Mouse (Mus musculus): Measurements from ENCODE around the gene Akt1s1. TPM values are rescaled to one million over a fixed set of nuclear protein-coding genes. Genes with fewer than 3 reads are reported as not detected.

Akt1s1 gene
- polyA plus RNA-seq, 1 experiment from 2014 or later, result 89.5 TPM

DNA sequence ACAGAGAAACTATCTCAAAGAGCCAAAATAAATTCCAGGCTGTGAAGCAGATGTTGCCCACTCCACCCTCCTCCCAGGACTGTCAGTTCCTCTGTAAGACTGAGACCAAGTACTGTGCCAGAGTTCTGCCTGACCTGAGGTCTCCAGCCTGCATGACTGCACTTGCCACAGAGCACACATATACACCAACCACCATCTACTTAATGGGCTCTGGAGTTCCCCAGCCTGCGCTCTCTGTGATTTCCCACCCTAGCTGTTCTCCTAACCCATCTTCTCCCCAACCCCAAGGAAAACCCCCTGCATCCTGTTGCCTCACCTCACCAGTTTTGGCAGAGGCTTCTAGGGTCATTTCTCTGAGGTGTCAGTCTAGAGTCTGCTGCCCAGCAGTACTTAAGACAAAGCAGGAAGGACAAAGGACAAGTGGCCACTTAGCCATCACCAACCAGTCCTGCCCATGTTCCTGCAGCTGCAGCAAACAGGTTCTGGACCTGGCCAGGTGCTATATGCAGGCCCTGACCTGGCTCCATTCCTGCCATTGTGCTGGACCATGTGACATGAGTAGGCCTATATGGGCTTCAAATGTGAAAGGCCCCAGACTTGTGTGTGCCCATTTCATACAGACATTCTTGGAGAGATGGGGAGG is 13.3 kb upstream of the Akt1s1 start:
- no peak overlapping the region for H3K4me3 ChIP-seq
- no peak for DNase-seq (ENCODE audit: low spot score)
- no peaks in the 10 kb centered on the region for H3K9me3 ChIP-seq (replicated peaks)
- peaks cover 28% of the 10 kb centered on the region for H3K27me3 ChIP-seq (ENCODE audit: low read depth, poor library complexity, severe bottlenecking)
- WGBS, result 95% methylated on average over 1 of the region's 1 CpGs
- H3K36me3 ChIP-seq, result peaks cover 29% of the 10 kb centered on the region
- no peak overlapping the region for H3K27ac ChIP-seq (replicated peaks)
- peaks cover 22% of the 10 kb centered on the region for H3K4me1 ChIP-seq

DNA sequence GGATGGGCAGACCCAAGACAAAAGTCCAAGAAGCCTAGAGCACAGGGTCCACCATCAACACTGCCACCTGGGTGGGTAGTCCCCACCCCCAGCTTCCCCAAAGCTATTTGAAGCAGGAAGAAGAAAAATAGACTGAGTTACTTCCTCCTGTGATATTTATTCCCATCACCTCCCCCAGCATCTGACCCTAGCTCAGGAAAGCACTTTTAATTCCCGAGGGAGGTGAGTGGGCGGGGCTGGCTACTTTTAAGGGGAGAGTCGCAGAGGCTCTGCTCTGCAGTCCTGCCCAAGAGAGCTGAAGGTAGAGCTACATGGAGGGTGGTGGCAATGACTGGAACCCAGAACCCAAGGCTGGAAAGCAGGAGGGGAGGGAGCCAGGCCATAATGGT is 12.8 kb upstream of the Akt1s1 start:
- H3K4me3 ChIP-seq, result no peak overlapping the region
- H3K4me1 ChIP-seq, result peaks cover 25% of the 10 kb centered on the region
- H3K36me3 ChIP-seq, result peaks cover 29% of the 10 kb centered on the region
- WGBS, result 63% methylated on average over 3 of the region's 3 CpGs
- DNase-seq (ENCODE audit: low spot score), result no peak
- no peak overlapping the region for H3K27ac ChIP-seq (replicated peaks)
- peaks cover 33% of the 10 kb centered on the region for H3K27me3 ChIP-seq (ENCODE audit: low read depth, poor library complexity, severe bottlenecking)
- H3K9me3 ChIP-seq (replicated peaks), result no peaks in the 10 kb centered on the region

DNA sequence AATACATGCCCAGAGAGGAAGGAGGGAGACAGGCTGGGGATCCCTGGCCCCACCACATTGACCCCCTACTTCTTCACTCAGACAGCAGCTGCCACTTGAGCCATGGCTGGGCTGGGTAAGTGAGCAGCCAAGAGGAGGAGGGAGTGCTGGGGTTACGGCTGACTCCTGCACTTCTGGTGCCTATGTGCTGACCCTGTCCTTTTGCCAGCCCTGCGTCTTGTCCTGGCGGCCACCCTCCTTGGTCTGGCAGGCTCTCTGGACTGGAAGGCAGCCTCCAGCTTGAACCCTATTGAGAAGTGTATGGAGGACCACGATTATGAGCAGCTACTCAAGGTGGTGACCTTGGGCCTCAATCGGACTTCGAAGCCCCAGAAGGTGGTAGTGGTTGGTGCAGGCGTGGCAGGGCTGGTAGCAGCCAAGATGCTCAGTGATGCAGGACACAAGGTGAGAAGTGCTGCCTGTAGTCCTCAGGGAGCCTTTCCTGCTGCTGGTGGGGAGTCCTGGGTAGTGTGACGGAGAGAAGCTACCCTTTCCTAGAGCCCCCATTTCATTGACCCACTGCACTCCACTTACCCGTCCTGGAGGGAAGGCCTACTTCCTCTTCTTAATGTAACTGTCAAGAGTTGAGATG is 12.3 kb upstream of the Akt1s1 start:
- peaks cover 39% of the 10 kb centered on the region for H3K27me3 ChIP-seq (ENCODE audit: low read depth, poor library complexity, severe bottlenecking)
- DNase-seq (ENCODE audit: low spot score), result no peak
- H3K9me3 ChIP-seq (replicated peaks), result no peaks in the 10 kb centered on the region
- no peak overlapping the region for H3K4me3 ChIP-seq
- H3K27ac ChIP-seq (replicated peaks), result no peak overlapping the region
- peaks cover 28% of the 10 kb centered on the region for H3K36me3 ChIP-seq
- WGBS, result 87% methylated on average over 9 of the region's 9 CpGs
- H3K4me1 ChIP-seq, result peaks cover 25% of the 10 kb centered on the region

DNA sequence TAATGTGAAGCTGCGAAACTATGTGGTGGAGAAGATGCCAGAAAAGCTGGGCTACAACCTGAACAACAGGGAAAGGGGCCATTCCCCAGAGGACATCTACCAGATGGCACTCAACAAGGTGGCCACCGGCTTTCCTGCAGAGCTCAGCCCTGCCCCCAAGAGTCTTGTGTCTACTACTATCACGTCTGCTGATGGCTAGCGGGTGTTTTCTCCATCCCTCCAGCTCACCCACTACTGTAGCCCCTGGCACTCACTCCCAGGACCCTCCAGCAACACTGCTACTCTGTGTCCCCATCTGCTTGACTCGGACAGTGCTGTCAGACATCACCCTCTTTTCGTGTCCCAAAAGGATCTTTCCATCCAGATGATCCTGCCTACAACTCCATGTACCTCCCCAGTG is 10.7 kb upstream of the Akt1s1 start:
- no peak for DNase-seq (ENCODE audit: low spot score)
- Histone ChIP-seq H3K27me3 (ENCODE audit: low read depth, poor library complexity, severe bottlenecking) (peaks cover 42% of the 10 kb centered on the region), H3K4me1 (peaks cover 25% of the 10 kb centered on the region), H3K36me3 (peaks cover 32% of the 10 kb centered on the region), H3K4me3 (no peak overlapping the region), H3K9me3 (replicated peaks) (no peaks in the 10 kb centered on the region), H3K27ac (replicated peaks) (no peak overlapping the region)
- 90% methylated on average over 6 of the region's 6 CpGs for WGBS

DNA sequence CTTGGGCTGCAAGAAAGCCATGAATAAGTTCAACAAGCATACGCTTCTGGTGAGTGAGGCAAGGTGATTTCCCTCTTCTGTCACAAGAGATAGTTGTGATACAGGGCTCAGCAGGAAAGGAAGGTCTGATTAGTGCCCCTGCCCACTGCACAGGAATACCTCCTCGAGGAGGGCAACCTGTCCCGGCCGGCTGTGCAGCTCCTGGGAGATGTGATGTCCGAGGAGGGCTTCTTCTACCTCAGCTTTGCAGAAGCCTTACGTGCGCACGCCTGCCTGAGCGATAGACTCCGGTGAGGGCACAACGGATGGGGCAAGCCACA is 9.7 kb upstream of the Akt1s1 start:
- H3K27ac ChIP-seq (replicated peaks), result no peak overlapping the region
- peaks cover 42% of the 10 kb centered on the region for H3K27me3 ChIP-seq (ENCODE audit: low read depth, poor library complexity, severe bottlenecking)
- no peaks in the 10 kb centered on the region for H3K9me3 ChIP-seq (replicated peaks)
- 32% methylated on average over 11 of the region's 11 CpGs for WGBS
- peaks cover 43% of the 10 kb centered on the region for H3K36me3 ChIP-seq
- H3K4me1 ChIP-seq, result peaks cover 25% of the 10 kb centered on the region
- no peak for DNase-seq (ENCODE audit: low spot score)
- H3K4me3 ChIP-seq, result peak overlapping the region; percentile 46

DNA sequence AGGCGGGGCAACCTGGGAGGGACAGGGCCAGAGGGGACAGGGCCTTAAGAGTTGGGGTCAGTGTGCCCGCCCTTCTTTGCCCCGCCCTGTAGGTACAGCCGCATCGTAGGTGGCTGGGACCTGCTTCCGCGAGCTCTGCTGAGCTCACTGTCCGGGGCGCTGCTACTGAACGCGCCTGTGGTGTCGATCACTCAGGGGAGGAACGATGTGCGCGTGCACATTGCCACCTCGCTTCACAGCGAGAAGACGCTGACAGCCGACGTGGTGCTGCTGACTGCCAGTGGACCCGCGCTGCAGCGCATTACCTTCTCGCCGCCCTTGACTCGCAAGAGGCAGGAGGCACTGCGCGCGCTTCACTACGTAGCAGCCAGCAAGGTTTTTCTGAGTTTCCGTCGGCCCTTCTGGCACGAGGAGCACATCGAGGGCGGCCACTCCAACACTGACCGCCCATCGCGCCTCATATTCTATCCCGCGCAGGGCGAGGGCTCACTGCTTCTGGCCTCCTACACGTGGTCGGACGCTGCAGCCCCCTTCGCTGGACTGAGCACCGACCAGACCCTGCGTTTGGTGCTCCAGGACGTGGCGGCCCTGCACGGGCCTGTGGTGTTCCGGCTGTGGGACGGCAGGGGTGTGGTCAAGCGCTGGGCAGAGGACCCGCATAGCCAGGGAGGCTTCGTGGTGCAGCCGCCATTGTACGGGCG is 9.2 kb upstream of the Akt1s1 start:
- DNase-seq (ENCODE audit: low spot score), result peak; percentile 51
- 3% methylated on average over 58 of the region's 58 CpGs for WGBS
- Histone ChIP-seq H3K9me3 (replicated peaks) (no peaks in the 10 kb centered on the region), H3K4me3 (peak overlapping the region; percentile 46), H3K27me3 (ENCODE audit: low read depth, poor library complexity, severe bottlenecking) (peaks cover 42% of the 10 kb centered on the region), H3K36me3 (peaks cover 48% of the 10 kb centered on the region), H3K4me1 (peaks cover 25% of the 10 kb centered on the region), H3K27ac (replicated peaks) (peak overlapping the region; percentile 52; the same call in 1 of the 2 replicates)

DNA sequence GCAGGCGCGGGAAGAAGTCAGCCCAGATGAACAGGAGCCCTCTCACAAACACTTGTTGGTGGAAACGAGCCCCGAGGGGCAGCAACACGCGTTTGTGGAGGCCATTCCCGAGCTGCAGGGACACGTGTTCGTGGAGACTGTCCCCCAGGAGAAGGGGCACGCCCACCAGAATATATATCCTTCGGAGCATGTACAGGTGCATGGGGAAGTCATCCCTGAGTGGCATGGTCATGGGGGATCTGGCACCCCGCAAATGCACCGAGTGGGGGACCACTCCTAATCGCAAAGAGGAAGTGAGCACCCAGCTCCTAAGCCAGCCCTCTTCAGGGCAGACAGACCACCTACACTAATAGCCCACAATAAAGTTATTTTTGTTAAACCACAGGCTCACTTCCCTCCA is 8.4 kb upstream of the Akt1s1 start:
- no peaks in the 10 kb centered on the region for H3K9me3 ChIP-seq (replicated peaks)
- H3K4me1 ChIP-seq, result peaks cover 25% of the 10 kb centered on the region
- DNase-seq (ENCODE audit: low spot score), result no peak
- H3K36me3 ChIP-seq, result peaks cover 56% of the 10 kb centered on the region
- no peak overlapping the region for H3K27ac ChIP-seq (replicated peaks)
- H3K4me3 ChIP-seq, result peak overlapping the region; percentile 46
- peaks cover 42% of the 10 kb centered on the region for H3K27me3 ChIP-seq (ENCODE audit: low read depth, poor library complexity, severe bottlenecking)
- WGBS, result 64% methylated on average over 14 of the region's 14 CpGs

DNA sequence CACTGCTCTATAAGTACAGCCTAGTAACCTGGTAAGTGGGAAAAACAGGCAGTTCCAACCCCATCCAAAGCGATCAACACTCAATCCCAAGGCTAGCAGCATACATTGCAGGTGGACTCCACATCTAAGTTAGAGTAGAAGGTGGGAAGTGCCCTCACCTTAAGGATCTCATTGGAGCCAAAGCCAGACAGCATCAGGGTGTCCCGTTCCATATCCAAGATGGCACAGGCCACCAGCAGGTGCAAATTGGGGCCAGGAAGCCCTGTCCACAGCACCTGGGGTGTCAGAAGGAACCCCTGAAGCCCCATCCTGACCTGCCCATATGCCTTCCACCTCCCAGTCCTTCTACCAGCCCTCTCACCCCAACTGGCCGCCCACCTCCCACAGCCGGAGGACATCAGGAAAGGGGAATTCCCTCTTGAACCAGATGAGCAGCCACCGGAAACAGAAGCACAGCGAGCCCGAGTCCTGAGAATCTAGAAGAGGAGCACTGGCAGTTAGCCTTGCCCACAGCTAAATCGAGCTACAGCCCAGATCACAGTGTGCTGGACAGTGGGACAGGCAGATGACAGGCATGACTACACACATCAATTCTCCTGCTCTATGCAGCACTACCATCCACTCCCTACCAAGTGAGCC is 6.8 kb upstream of the Akt1s1 start:
- DNase-seq (ENCODE audit: low spot score), result no peak
- Histone ChIP-seq H3K36me3 (peaks cover 71% of the 10 kb centered on the region), H3K4me1 (peaks cover 20% of the 10 kb centered on the region), H3K27me3 (ENCODE audit: low read depth, poor library complexity, severe bottlenecking) (peaks cover 42% of the 10 kb centered on the region), H3K4me3 (no peak overlapping the region), H3K27ac (replicated peaks) (no peak overlapping the region), H3K9me3 (replicated peaks) (no peaks in the 10 kb centered on the region)
- WGBS, result 94% methylated on average over 8 of the region's 8 CpGs

DNA sequence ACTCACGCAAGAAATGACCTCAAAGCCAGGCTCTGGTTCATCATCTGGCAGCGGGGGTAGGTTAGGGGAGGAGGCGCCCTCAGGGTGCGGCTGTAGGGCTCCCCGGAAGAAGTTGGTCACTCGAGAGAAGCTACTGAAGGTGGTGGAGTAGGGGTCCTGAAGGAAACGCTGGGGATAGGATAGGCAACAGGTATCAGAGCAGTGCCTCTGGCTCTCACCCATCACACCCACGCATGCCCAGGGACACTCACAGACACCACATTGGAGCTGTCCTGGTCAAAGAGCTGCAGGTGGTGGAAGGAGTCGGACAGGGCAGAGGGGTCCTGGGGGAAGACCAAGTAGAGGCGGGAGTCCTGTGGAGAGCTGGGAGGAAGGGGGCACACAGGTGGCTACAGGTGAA is 3.8 kb upstream of the Akt1s1 start:
- DNase-seq (ENCODE audit: low spot score), result no peak
- 95% methylated on average over 10 of the region's 10 CpGs for WGBS
- H3K9me3 ChIP-seq (replicated peaks), result no peaks in the 10 kb centered on the region
- H3K27me3 ChIP-seq (ENCODE audit: low read depth, poor library complexity, severe bottlenecking), result peaks cover 19% of the 10 kb centered on the region
- H3K36me3 ChIP-seq, result peaks cover 68% of the 10 kb centered on the region
- no peak overlapping the region for H3K27ac ChIP-seq (replicated peaks)
- H3K4me1 ChIP-seq, result peaks cover 19% of the 10 kb centered on the region
- no peak overlapping the region for H3K4me3 ChIP-seq

DNA sequence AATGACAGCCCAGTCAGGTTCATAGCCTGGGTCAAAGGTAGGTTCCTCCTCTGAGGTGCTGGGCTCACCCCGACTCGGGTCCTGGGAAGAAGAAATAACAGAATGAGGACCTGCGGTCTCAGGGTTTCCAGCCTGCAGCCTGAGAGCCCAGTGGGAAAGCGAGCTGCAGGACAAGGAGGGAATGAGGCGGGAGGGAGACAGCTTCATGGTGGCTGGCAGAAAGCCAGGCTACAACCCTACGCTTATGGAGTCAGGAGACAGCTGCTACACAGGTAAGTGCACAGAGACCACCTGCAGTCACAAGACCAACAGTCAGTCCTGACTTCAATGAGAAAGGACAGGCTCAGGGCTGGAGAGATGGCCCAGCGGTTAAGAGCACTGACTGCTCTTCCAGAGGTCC is 2.0 kb upstream of the Akt1s1 start:
- Histone ChIP-seq H3K27ac (replicated peaks) (no peak overlapping the region), H3K9me3 (replicated peaks) (no peaks in the 10 kb centered on the region), H3K4me1 (peaks cover 26% of the 10 kb centered on the region), H3K4me3 (peak overlapping the region; percentile 14; the same call in 1 of the 2 replicates), H3K36me3 (peaks cover 61% of the 10 kb centered on the region), H3K27me3 (ENCODE audit: low read depth, poor library complexity, severe bottlenecking) (peaks cover 1% of the 10 kb centered on the region)
- WGBS, result 91% methylated on average over 7 of the region's 7 CpGs
- DNase-seq (ENCODE audit: low spot score), result no peak

DNA sequence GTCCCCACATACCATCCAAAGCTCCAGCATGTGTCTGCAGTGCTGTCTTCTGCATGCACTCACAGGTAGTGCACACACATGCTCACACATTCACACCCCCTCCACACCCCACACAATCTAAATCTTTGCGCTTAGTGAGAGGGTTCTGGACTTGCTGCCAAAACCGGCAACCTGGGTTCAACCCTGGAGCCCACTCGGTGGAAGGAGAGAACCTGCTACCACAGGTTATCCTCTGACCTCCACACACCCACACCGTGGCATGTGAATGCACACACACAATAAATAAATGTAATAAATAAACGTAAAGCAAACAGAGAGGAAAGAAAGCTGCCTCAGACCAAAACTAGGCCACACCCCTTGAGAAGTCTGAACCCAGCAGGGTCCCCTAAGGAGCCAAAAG is 1.0 kb upstream of the Akt1s1 start:
- Histone ChIP-seq H3K36me3 (peaks cover 57% of the 10 kb centered on the region), H3K9me3 (replicated peaks) (no peaks in the 10 kb centered on the region), H3K4me3 (peak overlapping the region; percentile 85), H3K27me3 (ENCODE audit: low read depth, poor library complexity, severe bottlenecking) (no peaks in the 10 kb centered on the region), H3K4me1 (peaks cover 33% of the 10 kb centered on the region), H3K27ac (replicated peaks) (peak overlapping the region; percentile 97; the same call in 1 of the 2 replicates)
- DNase-seq (ENCODE audit: low spot score), result no peak
- WGBS, result 86% methylated on average over 5 of the region's 5 CpGs

DNA sequence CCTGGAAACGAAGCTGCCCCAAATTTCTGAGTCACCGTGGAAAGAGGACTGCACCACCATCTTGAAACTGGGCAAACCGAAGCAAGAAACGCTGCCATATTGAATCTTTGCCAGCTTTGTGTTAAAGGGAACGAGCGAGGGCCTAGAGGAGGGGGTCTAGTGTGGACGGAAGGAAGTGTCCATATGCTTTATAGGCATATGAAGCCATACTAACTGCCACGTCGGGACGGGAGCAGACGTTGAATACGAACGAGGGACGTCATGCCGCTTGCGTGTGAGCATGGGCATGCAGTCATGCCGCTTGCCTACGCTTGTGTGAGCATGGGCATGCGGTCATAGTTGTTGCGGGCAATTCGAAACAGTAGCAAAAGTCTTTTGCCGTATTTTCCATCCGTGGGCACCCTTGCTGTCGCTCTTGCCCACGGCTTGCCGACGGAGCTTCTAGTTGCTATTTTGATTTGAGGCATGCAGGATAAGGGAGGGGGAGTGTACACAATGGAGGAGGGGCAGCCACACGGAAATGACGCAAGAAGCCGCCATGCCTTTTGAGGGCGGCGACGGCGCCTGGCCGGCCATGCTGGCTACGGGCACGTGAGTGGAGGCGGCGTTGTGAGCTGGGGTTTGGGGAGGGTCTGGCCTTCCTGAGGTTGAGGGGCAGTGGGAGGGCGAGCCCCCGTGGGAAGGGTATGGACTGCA is 773 bp downstream of the Akt1s1 start:
- no peaks in the 10 kb centered on the region for H3K27me3 ChIP-seq (ENCODE audit: low read depth, poor library complexity, severe bottlenecking)
- H3K4me1 ChIP-seq, result peaks cover 50% of the 10 kb centered on the region
- H3K27ac ChIP-seq (replicated peaks), result peak overlapping the region; percentile 97
- no peaks in the 10 kb centered on the region for H3K9me3 ChIP-seq (replicated peaks)
- DNase-seq (ENCODE audit: low spot score), result peak; percentile 92
- peak overlapping the region; percentile 85 for H3K4me3 ChIP-seq
- WGBS, result under 1% methylated on average over 41 of the region's 41 CpGs
- peaks cover 45% of the 10 kb centered on the region for H3K36me3 ChIP-seq
